Mouse (Mus musculus): Measurements from ENCODE around the gene Cdk4. TPM values are rescaled to one million over a fixed set of nuclear protein-coding genes. Genes with fewer than 3 reads are reported as not detected.
"Not testable (repeated sequence)": the region's sequence is repeated elsewhere in the genome, so short reads cannot be mapped to it uniquely, and the experiment has no call there.

Gene Cdk4
- polyA plus RNA-seq, 1 experiment from 2014 or later: 657 TPM

DNA sequence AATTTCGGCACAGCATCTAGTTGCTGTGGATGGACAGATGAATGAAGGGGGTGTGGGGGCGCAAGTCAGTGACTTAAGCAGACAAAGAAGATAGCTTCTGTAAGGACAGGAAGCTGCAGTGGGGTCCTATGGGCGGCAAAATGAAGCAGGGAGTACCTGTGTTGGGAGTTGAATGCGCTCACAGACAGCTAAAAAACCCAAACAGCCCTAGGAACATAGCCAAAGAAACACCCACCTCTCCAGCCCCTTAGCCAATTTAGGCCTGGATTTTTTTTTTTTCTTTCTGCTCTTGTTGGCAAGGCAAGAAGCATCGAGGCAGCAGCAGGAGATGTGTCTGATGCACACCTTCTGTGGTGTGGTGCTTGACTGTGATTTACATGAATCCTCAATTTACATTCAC, 2.2 kb upstream of the Cdk4 start:
- 20% methylated on average over 5 of the region's 5 CpGs for WGBS
- Histone ChIP-seq H3K36me3 (ENCODE audit: control insufficient read depth, insufficient read depth, low read length) (peaks cover 21% of the 10 kb centered on the region), H3K27ac (ENCODE audit: low read depth, low read length) (peak overlapping the region; percentile 96), H3K4me2 (ENCODE audit: low read depth, low read length) (peak overlapping the region; percentile 79), H3K4me1 (ENCODE audit: control insufficient read depth, insufficient read depth, low read length) (peaks cover 18% of the 10 kb centered on the region), H3K9ac (replicated peaks; ENCODE audit: low read depth, low read length) (peak overlapping the region; percentile 96), H3K27me3 (ENCODE audit: control insufficient read depth, insufficient read depth, low read length) (no peaks in the 10 kb centered on the region), H3K9me3 (ENCODE audit: control insufficient read depth, low read length) (no peaks in the 10 kb centered on the region), H3K4me3 (ENCODE audit: low read depth, low read length) (peak overlapping the region; percentile 79)
- ATAC-seq (ENCODE audit: low read depth): no peak

GRCm38 (mm10) chr10:127061513-127061912, 1.8 kb upstream of the Cdk4 start:
- Histone ChIP-seq H3K27me3 (ENCODE audit: control insufficient read depth, insufficient read depth, low read length) (no peaks in the 10 kb centered on the region), H3K36me3 (ENCODE audit: control insufficient read depth, insufficient read depth, low read length) (peaks cover 21% of the 10 kb centered on the region), H3K4me3 (ENCODE audit: low read depth, low read length) (peak overlapping the region; percentile 79), H3K9me3 (ENCODE audit: control insufficient read depth, low read length) (no peaks in the 10 kb centered on the region), H3K9ac (replicated peaks; ENCODE audit: low read depth, low read length) (no peak overlapping the region), H3K4me1 (ENCODE audit: control insufficient read depth, insufficient read depth, low read length) (peaks cover 18% of the 10 kb centered on the region), H3K4me2 (ENCODE audit: low read depth, low read length) (peak overlapping the region; percentile 79; the same call in 1 of the 2 replicates), H3K27ac (ENCODE audit: low read depth, low read length) (peak overlapping the region; percentile 96)
- ATAC-seq (ENCODE audit: low read depth): no peak
- 69% methylated on average over 2 of the region's 2 CpGs for WGBS

DNA sequence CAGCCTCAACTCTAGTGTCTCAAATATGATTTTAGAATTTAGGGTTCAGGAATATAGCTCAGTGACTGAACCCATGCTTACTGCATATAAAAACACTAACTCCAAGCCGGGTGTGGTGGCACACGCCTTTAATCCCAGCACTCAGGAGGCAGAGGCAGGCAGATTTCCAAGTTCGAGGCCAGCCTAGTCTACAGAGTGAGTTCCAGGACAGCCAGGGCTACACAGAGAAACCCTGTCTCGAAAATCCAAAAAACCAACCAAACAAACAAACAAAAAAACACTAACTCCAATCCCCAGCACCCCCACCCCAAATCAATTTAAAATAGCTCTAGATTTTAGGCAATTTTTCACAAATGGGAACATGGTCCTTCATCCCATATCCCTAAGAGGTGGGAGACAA, 1.2 kb upstream of the Cdk4 start:
- not testable (repeated sequence) for H3K27ac ChIP-seq (ENCODE audit: low read depth, low read length)
- H3K4me1 ChIP-seq (ENCODE audit: control insufficient read depth, insufficient read depth, low read length): peaks cover 18% of the 10 kb centered on the region

GRCm38 (mm10) chr10:127062503-127062902, 831 bp upstream of the Cdk4 start:
- peaks cover 18% of the 10 kb centered on the region for H3K4me1 ChIP-seq (ENCODE audit: control insufficient read depth, insufficient read depth, low read length)
- WGBS: 84% methylated on average over 5 of the region's 5 CpGs
- H3K4me3 ChIP-seq (ENCODE audit: low read depth, low read length): no peak overlapping the region
- peak overlapping the region; percentile 52; the same call in 1 of the 2 replicates for H3K27ac ChIP-seq (ENCODE audit: low read depth, low read length)
- peak overlapping the region; percentile 31 for H3K4me2 ChIP-seq (ENCODE audit: low read depth, low read length)
- no peak for ATAC-seq (ENCODE audit: low read depth)
- no peak overlapping the region for H3K9ac ChIP-seq (replicated peaks; ENCODE audit: low read depth, low read length)
- H3K27me3 ChIP-seq (ENCODE audit: control insufficient read depth, insufficient read depth, low read length): no peaks in the 10 kb centered on the region
- no peaks in the 10 kb centered on the region for H3K9me3 ChIP-seq (ENCODE audit: control insufficient read depth, low read length)
- H3K36me3 ChIP-seq (ENCODE audit: control insufficient read depth, insufficient read depth, low read length): peaks cover 29% of the 10 kb centered on the region

More for the DNA sequence above, 1.2 kb upstream of the Cdk4 start:
- not testable (repeated sequence) for H3K9ac ChIP-seq (replicated peaks; ENCODE audit: low read depth, low read length); H3K27me3 ChIP-seq (ENCODE audit: control insufficient read depth, insufficient read depth, low read length); H3K9me3 ChIP-seq (ENCODE audit: control insufficient read depth, low read length); H3K4me2 ChIP-seq (ENCODE audit: low read depth, low read length); H3K4me3 ChIP-seq (ENCODE audit: low read depth, low read length); ATAC-seq (ENCODE audit: low read depth)
- 95% methylated on average over 4 of the region's 4 CpGs for WGBS
- peaks cover 25% of the 10 kb centered on the region for H3K36me3 ChIP-seq (ENCODE audit: control insufficient read depth, insufficient read depth, low read length)

GRCm38 (mm10) chr10:127063913-127064870, 858 bp downstream of the Cdk4 start:
- H3K9me3 ChIP-seq (ENCODE audit: control insufficient read depth, low read length): no peaks in the 10 kb centered on the region
- no peaks in the 10 kb centered on the region for H3K27me3 ChIP-seq (ENCODE audit: control insufficient read depth, insufficient read depth, low read length)
- H3K4me3 ChIP-seq (ENCODE audit: low read depth, low read length): peak overlapping the region; percentile 84
- H3K4me1 ChIP-seq (ENCODE audit: control insufficient read depth, insufficient read depth, low read length): peaks cover 24% of the 10 kb centered on the region
- peak; percentile 6; the same call in 1 of the 2 replicates for ATAC-seq (ENCODE audit: low read depth)
- H3K36me3 ChIP-seq (ENCODE audit: control insufficient read depth, insufficient read depth, low read length): peaks cover 37% of the 10 kb centered on the region
- 12% methylated on average over 37 of the region's 37 CpGs for WGBS
- peak overlapping the region; percentile 98 for H3K9ac ChIP-seq (replicated peaks; ENCODE audit: low read depth, low read length)
- peak overlapping the region; percentile 91 for H3K27ac ChIP-seq (ENCODE audit: low read depth, low read length)
- H3K4me2 ChIP-seq (ENCODE audit: low read depth, low read length): peak overlapping the region; percentile 86

- Histone ChIP-seq H3K4me2 (ENCODE audit: low read depth, low read length) (no peak overlapping the region), H3K9ac (replicated peaks; ENCODE audit: low read depth, low read length) (no peak overlapping the region), H3K36me3 (ENCODE audit: control insufficient read depth, insufficient read depth, low read length) (peaks cover 37% of the 10 kb centered on the region), H3K27ac (ENCODE audit: low read depth, low read length) (no peak overlapping the region), H3K4me3 (ENCODE audit: low read depth, low read length) (no peak overlapping the region), H3K4me1 (ENCODE audit: control insufficient read depth, insufficient read depth, low read length) (peaks cover 30% of the 10 kb centered on the region), H3K27me3 (ENCODE audit: control insufficient read depth, insufficient read depth, low read length) (no peaks in the 10 kb centered on the region), H3K9me3 (ENCODE audit: control insufficient read depth, low read length) (no peaks in the 10 kb centered on the region)
- ATAC-seq (ENCODE audit: low read depth): no peak
- 91% methylated on average over 9 of the region's 9 CpGs for WGBS
These were observed 2.6 kb downstream of the Cdk4 start for GRCm38 (mm10) chr10:127065981-127066380.

GRCm38 (mm10) chr10:127066519-127067018, 3.2 kb downstream of the Cdk4 start:
- no peak for ATAC-seq (ENCODE audit: low read depth)
- Histone ChIP-seq H3K27ac (ENCODE audit: low read depth, low read length) (no peak overlapping the region), H3K4me1 (ENCODE audit: control insufficient read depth, insufficient read depth, low read length) (peaks cover 34% of the 10 kb centered on the region), H3K9me3 (ENCODE audit: control insufficient read depth, low read length) (no peaks in the 10 kb centered on the region), H3K4me2 (ENCODE audit: low read depth, low read length) (no peak overlapping the region), H3K36me3 (ENCODE audit: control insufficient read depth, insufficient read depth, low read length) (peaks cover 37% of the 10 kb centered on the region), H3K27me3 (ENCODE audit: control insufficient read depth, insufficient read depth, low read length) (no peaks in the 10 kb centered on the region), H3K4me3 (ENCODE audit: low read depth, low read length) (no peak overlapping the region), H3K9ac (replicated peaks; ENCODE audit: low read depth, low read length) (no peak overlapping the region)
- 91% methylated on average over 14 of the region's 14 CpGs for WGBS

DNA sequence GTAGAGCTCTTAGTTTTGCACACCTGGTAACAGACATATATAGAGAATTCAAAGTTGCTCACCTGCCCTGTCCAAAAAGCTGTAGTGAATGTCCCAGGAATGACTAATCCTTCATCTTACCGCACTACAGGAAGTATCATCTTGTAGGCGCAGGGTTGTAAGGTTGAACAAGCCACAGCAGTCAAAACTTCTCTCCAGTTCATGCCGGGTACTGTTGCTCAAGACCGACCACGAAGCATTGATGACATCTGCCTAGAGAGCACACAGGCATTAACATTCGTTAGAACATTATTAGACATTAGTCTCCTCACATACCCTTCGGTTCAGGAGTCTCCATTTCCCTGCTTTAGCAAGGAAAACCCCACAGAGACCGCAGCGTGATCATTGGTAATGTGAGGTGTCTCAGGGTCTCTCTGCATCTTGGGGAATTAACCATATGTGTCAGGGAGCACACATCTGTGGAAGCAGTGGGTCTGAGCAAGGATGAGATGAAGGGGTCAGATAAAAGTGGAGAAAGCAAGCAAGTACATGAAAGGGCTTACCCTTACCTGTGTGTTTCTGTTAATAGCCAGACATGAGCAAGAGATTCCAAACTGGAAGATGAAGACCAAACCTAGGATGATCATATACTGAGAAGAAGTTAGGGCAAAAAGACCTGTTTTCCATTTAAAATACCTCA, 5.2 kb downstream of the Cdk4 start:
- Histone ChIP-seq H3K4me3 (ENCODE audit: low read depth, low read length) (peak overlapping the region; percentile 38), H3K27ac (ENCODE audit: low read depth, low read length) (no peak overlapping the region; the same call in 1 of the 2 replicates), H3K36me3 (ENCODE audit: control insufficient read depth, insufficient read depth, low read length) (peaks cover 37% of the 10 kb centered on the region), H3K4me1 (ENCODE audit: control insufficient read depth, insufficient read depth, low read length) (peaks cover 31% of the 10 kb centered on the region), H3K9me3 (ENCODE audit: control insufficient read depth, low read length) (no peaks in the 10 kb centered on the region), H3K9ac (replicated peaks; ENCODE audit: low read depth, low read length) (peak overlapping the region; percentile 33; the same call in 1 of the 2 replicates), H3K4me2 (ENCODE audit: low read depth, low read length) (peak overlapping the region; percentile 98), H3K27me3 (ENCODE audit: control insufficient read depth, insufficient read depth, low read length) (no peaks in the 10 kb centered on the region)
- ATAC-seq (ENCODE audit: low read depth): no peak
- 82% methylated on average over 9 of the region's 9 CpGs for WGBS

Measured in neural tube, embryonic 14.5 days (tissue).